Mouse (Mus musculus) forebrain, embryonic 15.5 days (tissue): ENCODE measurements around the gene Tnc. TPM values are rescaled to one million over a fixed set of nuclear protein-coding genes. Genes with fewer than 3 reads are reported as not detected.
A peak's percentile ranks its signal among the peaks of the same experiment; 100 is the strongest.

Experiments used
- ATAC-seq: fragments of 200-750 bp; cut with Nextera tagmentation; replicated peaks from 2 replicates; pipeline ENCODE4 v1.8.0; 2017; ENCODE audit warnings: mild to moderate bottlenecking, moderate TSS enrichment, moderate library complexity
- H3K27ac ChIP-seq: fragments of 300-500 bp; sonication (generic); replicated peaks from 2 replicates; pipeline ENCODE4 v1.5.1; 2015; ENCODE audit warnings: mild to moderate bottlenecking, inconsistent platforms
- H3K27me3 ChIP-seq: fragments of 300-500 bp; sonication (generic); 2 replicates; pipeline ENCODE4 v1.6.1; 2015; ENCODE audit warnings: inconsistent platforms
- H3K36me3 ChIP-seq: fragments of 300-500 bp; sonication (generic); 2 replicates; pipeline ENCODE4 v1.6.1; 2015; ENCODE audit warnings: mild to moderate bottlenecking, inconsistent platforms
- H3K4me1 ChIP-seq: fragments of 300-500 bp; sonication (generic); 2 replicates; pipeline ENCODE4 v1.6.1; 2015; ENCODE audit warnings: inconsistent platforms
- H3K4me2 ChIP-seq: fragments of 300-500 bp; sonication (generic); replicated peaks from 2 replicates; pipeline ENCODE4 v1.6.1; 2015; ENCODE audit warnings: mild to moderate bottlenecking, inconsistent platforms
- H3K4me3 ChIP-seq: fragments of 300-500 bp; sonication (generic); 2 replicates; pipeline ENCODE4 v1.5.1; 2015; ENCODE audit warnings: mild to moderate bottlenecking, inconsistent platforms
- H3K9ac ChIP-seq: fragments of 300-500 bp; sonication (generic); replicated peaks from 2 replicates; pipeline ENCODE4 v1.6.1; 2015; ENCODE audit warnings: mild to moderate bottlenecking, inconsistent platforms
- H3K9me3 ChIP-seq: fragments of 300-500 bp; sonication (generic); 2 replicates; pipeline ENCODE4 v1.6.1; 2016; ENCODE audit warnings: inconsistent platforms
- WGBS: fragments of 180-500 bp; shearing (Covaris S2); methylation state at CpG from one replicate; pipeline ENCODE4 v1.1.7; 2015; ENCODE audit warnings: mixed read lengths; 5-methylcytosine and 5-hydroxymethylcytosine counted together
- polyA plus RNA-seq: library from polyadenylated mRNA; unstranded; fragments of >200 nt; fragmentation: Nextera tagmentation; extraction: Ambion mirVana; gene quantifications from 2 replicates; pipeline ENCODE4 v1.2.1, GENCODE M21; 2015

Tnc gene
- 33.3 and 38.7 TPM in 2 replicates for polyA plus RNA-seq

DNA sequence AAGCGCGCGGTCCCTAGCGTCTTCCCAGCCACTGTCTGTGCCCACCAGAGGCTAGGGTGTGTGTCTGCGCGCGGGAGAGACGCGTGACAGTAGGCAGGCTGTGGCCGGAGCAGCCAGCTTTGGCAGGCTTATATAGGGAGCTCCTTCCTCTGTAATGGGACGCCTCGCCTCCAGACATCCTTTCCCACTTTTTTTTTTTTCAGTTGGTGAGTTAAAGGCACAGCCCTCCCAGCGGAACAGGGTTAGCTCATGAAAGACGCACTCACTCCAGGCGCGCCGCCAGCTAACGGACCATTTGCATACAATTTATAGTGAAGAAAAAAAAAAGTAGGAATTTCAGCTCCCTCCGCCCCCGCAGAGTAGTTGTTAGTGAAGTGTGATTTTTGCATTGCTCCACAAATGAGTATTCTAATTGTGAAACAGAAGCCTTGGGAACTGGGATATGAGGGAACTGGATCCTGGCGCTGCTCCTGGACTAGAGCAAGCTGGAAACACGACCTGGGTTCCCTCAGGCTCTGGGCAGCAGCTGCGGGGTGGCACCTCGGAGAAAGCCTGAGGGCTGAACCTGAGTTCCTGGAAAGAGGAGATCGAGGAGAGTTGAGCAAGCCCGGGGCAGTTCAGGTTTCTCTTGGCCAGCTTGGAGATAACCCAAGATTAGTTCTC, at the start of gene Tnc:
TSS of gene Tnc (minus strand) at position 185 of the 663 bp plus-strand sequence.
- under 1% methylated on average over 26 of the region's 26 CpGs for WGBS
- Histone ChIP-seq H3K9ac (peak within 1 kb of the TSS; percentile 44), H3K27ac (no peak within 1 kb of the TSS; the same call in 1 of the 2 replicates), H3K27me3 (peaks cover 4% of the 10 kb centered on the region; the same call in 1 of the 2 replicates), H3K4me2 (peak within 1 kb of the TSS; percentile 62), H3K4me3 (peak within 1 kb of the TSS; percentile 37), H3K9me3 (no peaks in the 10 kb centered on the region), H3K36me3 (no peaks in the 10 kb centered on the region), H3K4me1 (peaks cover 17% of the 10 kb centered on the region)
- ATAC-seq = peak; percentile 88

DNA sequence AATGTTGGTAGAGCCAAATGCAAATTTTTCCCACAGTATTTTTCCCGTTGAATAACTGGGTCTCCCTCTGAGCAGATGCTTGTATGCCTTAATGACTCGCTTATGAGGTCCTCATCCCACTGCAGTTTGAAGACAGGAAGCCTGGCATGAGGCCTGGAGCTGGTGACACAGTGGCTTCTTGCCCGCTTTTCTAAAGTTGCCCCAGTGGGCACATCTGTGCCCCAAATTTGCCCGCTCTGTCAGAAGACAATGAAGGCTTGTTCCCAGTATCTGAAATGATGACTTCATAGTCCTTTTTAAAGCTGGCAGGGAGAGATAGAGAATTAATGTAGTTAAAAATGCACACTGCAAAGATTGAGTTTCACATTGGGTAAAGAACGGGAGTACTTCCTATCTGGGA, 47.4 kb upstream of the Tnc start:
- H3K9me3 ChIP-seq = no peaks in the 10 kb centered on the region
- H3K9ac ChIP-seq = no peak overlapping the region
- H3K4me2 ChIP-seq = no peak overlapping the region
- H3K27ac ChIP-seq = no peak overlapping the region
- H3K36me3 ChIP-seq = no peaks in the 10 kb centered on the region
- 72% methylated on average over 5 of the region's 5 CpGs for WGBS
- H3K27me3 ChIP-seq = no peaks in the 10 kb centered on the region
- H3K4me1 ChIP-seq = no peaks in the 10 kb centered on the region
- no peak for ATAC-seq
- H3K4me3 ChIP-seq = no peak overlapping the region

DNA sequence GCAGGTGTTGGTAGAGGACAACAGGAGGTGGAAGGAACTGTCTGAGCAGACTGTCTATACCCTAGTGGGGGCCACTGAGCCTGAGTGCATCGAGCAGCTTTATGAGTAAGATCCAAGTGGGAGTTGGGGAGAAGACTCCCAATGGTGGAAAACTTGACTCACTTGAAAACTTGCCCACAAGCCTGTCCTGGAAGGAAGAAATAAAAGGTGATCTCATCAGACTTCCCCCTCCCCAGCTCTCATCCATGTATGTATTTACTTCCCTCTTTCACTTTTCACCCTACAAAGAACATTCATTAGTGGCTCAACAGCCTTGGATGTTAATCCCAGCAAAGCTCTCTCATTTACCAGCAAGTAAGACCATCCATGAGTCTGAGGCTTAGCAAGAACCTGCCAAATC, 46.0 kb upstream of the Tnc start:
- H3K36me3 ChIP-seq = no peaks in the 10 kb centered on the region
- ATAC-seq = no peak
- H3K9ac ChIP-seq = no peak overlapping the region
- no peaks in the 10 kb centered on the region for H3K9me3 ChIP-seq
- H3K4me3 ChIP-seq = no peak overlapping the region
- H3K27ac ChIP-seq = no peak overlapping the region
- no peak overlapping the region for H3K4me2 ChIP-seq
- H3K27me3 ChIP-seq = no peaks in the 10 kb centered on the region
- 93% methylated on average over 1 of the region's 1 CpGs for WGBS
- H3K4me1 ChIP-seq = no peaks in the 10 kb centered on the region

DNA sequence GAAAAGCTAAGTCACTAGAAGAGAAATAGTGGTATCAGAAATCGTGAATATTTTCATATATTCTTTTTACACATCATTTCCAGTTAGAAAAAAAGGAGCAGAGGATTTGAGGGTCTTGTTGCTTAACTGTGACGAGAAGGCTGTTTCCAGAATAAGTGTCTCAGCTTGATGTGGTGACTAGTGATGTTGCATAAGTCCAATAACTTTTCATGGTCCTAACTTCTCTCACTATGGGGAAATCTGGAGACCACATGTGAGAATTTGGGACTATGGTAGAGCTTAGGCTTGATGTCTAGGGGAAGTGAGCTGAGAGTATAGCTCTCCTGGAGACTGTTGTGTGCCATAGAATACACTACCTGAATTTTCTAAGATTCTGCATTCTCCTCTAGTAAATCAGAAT, 42.6 kb upstream of the Tnc start:
- no peak for ATAC-seq
- H3K36me3 ChIP-seq = no peaks in the 10 kb centered on the region

DNA sequence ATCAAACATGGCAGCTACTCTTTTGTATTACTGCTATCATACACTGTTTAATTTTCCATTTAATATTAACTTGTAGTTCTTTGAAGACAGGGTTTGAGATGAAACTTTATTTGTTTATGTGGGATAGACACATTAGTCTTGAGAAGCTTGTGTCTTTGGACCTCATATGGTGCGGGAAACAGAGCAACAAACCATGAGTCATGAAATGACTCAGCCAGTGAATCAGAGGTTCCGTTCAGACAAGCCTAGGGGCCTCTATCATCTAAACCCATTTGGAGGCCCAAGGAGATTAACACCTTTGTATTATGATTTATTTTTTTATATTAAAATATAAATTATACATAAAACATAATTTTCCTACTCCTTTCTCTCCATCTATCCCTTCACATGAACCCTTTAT, 40.9 kb upstream of the Tnc start:
- no peaks in the 10 kb centered on the region for H3K9me3 ChIP-seq
- H3K4me1 ChIP-seq = no peaks in the 10 kb centered on the region
- no peaks in the 10 kb centered on the region for H3K27me3 ChIP-seq
- 93% methylated on average over 2 of the region's 2 CpGs for WGBS
- H3K27ac ChIP-seq = no peak overlapping the region
- H3K4me3 ChIP-seq = no peak overlapping the region
- ATAC-seq = no peak
- no peak overlapping the region for H3K4me2 ChIP-seq
- H3K36me3 ChIP-seq = no peaks in the 10 kb centered on the region
- no peak overlapping the region for H3K9ac ChIP-seq

More for the DNA sequence above, 42.6 kb upstream of the Tnc start:
- Histone ChIP-seq H3K27me3 (no peaks in the 10 kb centered on the region), H3K4me2 (no peak overlapping the region), H3K27ac (no peak overlapping the region), H3K4me1 (no peaks in the 10 kb centered on the region), H3K9ac (no peak overlapping the region), H3K4me3 (no peak overlapping the region), H3K9me3 (no peaks in the 10 kb centered on the region)
- 72% methylated on average over 2 of the region's 2 CpGs for WGBS

DNA sequence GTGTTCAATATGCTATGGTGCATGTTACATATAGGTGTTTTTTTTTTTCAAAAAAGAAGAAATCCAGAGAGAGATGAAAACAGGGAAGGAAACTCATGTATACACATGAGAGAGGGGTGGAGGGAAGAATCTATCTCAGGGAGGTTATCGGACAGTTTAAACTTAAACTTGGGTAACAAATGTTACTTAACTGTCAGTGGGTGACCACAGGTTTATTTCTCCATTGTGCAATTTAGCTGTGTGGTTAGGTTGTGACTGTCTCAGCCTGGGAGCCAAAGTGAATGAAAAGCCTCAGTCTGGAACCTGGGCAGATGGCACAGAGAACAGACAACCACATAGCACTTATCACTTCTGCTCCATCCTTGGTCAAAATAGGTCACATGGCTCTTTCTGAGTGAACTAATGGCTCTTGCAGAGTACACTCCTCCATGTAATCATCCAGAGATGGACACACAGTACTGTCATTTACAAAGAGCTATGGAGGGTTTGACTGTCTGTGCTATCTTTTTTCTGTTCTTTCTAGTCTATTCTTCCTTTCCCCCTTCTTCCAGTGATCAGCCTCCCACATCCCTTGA, 39.3 kb upstream of the Tnc start:
- ATAC-seq = no peak
- WGBS = 98% methylated on average over 1 of the region's 1 CpGs
- Histone ChIP-seq H3K4me1 (no peaks in the 10 kb centered on the region), H3K9ac (no peak overlapping the region), H3K27me3 (no peaks in the 10 kb centered on the region), H3K4me3 (no peak overlapping the region), H3K9me3 (no peaks in the 10 kb centered on the region), H3K27ac (no peak overlapping the region), H3K4me2 (no peak overlapping the region), H3K36me3 (no peaks in the 10 kb centered on the region)

DNA sequence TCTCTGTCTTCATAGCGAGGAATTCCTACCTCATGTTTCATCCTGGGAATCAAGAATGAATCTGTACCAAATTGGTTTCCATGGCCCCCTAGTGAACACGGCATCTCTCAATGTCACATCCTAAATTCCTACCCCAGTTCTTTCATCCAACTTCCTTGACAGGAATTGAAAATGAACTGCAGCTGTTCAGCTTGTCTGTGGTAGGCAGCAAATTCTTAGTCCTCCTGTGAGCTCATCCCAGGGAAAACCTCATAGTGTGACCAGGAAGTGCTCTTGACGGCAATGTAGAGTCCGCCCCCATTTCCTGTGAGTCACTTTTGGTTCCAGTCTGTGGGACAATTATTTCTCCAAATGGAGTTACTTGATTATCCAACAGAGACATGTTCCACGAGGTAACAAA, 37.0 kb upstream of the Tnc start:
- H3K4me2 ChIP-seq = no peak overlapping the region
- H3K4me3 ChIP-seq = no peak overlapping the region
- H3K9ac ChIP-seq = no peak overlapping the region
- H3K9me3 ChIP-seq = no peaks in the 10 kb centered on the region
- no peaks in the 10 kb centered on the region for H3K27me3 ChIP-seq
- H3K4me1 ChIP-seq = no peaks in the 10 kb centered on the region
- H3K36me3 ChIP-seq = no peaks in the 10 kb centered on the region
- no peak for ATAC-seq
- no peak overlapping the region for H3K27ac ChIP-seq
- 86% methylated on average over 5 of the region's 5 CpGs for WGBS

DNA sequence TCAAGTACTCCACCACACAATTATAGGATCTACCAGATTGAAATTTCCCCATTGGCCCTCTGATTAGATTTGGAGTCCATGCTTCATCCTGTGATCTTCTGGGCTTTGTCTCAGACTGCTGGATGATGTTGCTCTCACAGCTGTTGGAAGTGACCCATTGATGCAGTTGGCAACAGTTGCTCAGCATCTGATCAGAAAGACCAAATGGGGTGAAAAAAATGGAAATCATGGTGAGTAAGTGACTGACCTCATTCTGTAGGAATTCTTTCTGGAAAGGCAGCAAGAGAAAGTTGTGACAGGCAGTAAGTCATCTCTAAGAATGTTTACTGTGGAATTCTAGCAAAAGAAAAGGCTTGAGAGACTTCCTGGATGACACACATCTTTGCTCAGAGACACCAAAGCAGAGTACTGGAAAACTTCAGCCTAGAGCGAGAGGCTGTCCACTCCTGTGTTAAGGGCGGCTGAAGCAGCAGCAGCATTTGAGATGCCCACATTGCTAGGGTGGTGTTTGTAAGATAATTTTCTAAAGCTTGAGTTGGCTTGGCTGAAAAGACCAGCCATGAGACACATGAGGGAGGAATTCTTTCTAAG, 31.3 kb upstream of the Tnc start:
- H3K27ac ChIP-seq = no peak overlapping the region
- H3K4me1 ChIP-seq = no peaks in the 10 kb centered on the region
- ATAC-seq = no peak
- no peak overlapping the region for H3K4me2 ChIP-seq
- H3K36me3 ChIP-seq = no peaks in the 10 kb centered on the region
- no peaks in the 10 kb centered on the region for H3K27me3 ChIP-seq
- no peak overlapping the region for H3K4me3 ChIP-seq
- WGBS = 90% methylated on average over 2 of the region's 2 CpGs
- no peaks in the 10 kb centered on the region for H3K9me3 ChIP-seq
- no peak overlapping the region for H3K9ac ChIP-seq

DNA sequence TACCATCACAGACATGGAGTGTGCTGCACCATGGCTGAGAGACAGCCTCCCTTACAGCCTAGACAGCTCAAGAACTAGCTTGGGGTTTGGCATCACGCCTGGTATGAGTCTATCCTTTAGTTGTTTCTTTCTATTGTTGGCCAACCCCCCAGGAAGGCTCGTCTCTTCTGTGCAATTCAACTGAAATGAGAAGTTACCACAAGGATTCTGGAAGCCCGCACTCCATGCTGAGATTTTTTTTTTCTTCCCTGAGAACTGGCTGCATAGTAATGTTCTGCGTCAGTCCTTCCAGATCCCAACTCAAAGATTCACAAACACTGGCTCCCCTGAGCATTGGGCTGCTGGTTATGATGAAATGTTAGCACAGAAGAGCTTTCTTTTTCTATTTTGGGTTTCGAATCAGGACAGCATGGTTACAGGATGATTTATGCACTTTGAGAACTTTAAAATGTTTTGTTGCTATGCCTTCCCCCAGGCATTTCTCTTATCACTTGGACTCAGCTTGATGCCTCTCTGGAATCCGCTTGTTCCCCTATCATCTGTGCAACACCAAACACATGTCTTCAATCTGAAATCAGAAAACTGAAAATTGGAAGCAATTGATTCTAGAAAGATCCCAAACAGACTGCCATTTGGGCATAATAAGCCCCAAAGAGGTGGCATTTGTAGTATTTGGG, 29.7 kb upstream of the Tnc start:
- no peak for ATAC-seq
- no peak overlapping the region for H3K27ac ChIP-seq
- no peaks in the 10 kb centered on the region for H3K36me3 ChIP-seq
- no peak overlapping the region for H3K4me2 ChIP-seq
- H3K4me1 ChIP-seq = no peaks in the 10 kb centered on the region
- no peak overlapping the region for H3K9ac ChIP-seq
- 70% methylated on average over 6 of the region's 6 CpGs for WGBS
- no peak overlapping the region for H3K4me3 ChIP-seq
- no peaks in the 10 kb centered on the region for H3K27me3 ChIP-seq
- H3K9me3 ChIP-seq = no peaks in the 10 kb centered on the region

DNA sequence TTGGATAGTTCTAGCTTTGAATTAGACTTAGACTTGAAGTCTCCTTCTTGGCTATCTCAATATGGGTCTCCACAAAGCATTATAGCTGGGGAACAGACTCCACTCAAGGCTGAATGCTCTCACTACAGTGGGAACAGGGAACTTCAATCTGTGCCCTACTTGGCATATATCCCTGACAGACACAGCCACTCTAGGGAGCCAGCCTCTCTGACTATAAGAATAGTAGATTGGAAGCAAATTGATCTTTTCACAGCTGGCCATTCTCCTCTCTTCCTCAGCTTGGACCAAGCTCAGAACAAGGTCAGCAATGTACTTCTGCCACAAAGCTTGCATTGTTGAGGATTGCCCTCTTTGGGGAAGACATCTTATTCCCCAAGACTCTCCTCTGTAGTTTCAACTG, 27.9 kb upstream of the Tnc start:
- Histone ChIP-seq H3K9ac (no peak overlapping the region), H3K9me3 (no peaks in the 10 kb centered on the region), H3K4me3 (no peak overlapping the region), H3K4me1 (no peaks in the 10 kb centered on the region), H3K27ac (no peak overlapping the region), H3K4me2 (no peak overlapping the region), H3K27me3 (no peaks in the 10 kb centered on the region), H3K36me3 (no peaks in the 10 kb centered on the region)
- ATAC-seq = no peak

DNA sequence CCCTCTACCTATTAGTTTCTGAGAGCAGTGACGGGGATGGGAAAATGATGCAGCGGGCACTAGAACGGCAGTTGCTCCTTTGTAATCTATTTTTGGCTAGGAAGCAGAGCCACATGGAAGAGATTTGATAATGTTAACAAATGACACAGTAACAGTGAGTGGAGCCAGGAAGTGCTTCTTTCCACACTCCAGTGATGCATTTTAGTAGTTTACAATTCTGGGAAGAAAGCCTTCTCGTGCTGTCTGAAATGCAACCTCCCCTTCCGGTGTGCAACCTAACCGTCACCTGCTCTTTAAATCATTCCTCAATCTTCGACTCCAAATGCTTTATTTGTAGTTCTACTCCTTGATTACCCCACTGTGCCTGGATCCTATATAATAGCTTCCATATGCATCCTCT, 20.6 kb upstream of the Tnc start:
- WGBS = 86% methylated on average over 7 of the region's 7 CpGs
- H3K4me3 ChIP-seq = no peak overlapping the region

DNA sequence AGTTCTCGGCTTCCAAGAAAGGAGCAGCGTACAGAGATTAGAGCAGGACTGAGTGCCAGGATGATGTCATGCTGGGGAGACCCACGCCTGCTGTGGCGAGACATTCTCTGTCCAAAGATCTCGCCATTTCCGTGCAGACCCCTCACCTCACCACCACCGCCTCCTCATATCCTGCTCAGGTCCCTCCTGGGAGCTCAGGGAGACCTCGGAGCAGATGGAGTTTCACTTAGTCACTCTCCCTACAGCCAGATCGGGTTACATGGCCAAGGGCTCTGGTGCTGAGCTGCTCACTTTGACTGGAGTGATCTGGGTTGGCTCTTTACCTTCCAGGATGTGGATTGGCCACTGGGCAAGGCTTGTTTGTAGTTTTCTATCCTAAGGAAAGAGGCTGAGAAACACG, 18.5 kb upstream of the Tnc start:
- H3K9ac ChIP-seq = no peak overlapping the region
- no peak overlapping the region for H3K4me2 ChIP-seq
- no peak overlapping the region for H3K4me3 ChIP-seq
- 49% methylated on average over 10 of the region's 10 CpGs for WGBS
- no peak overlapping the region for H3K27ac ChIP-seq
- no peaks in the 10 kb centered on the region for H3K27me3 ChIP-seq
- H3K36me3 ChIP-seq = no peaks in the 10 kb centered on the region
- ATAC-seq = peak; percentile 35
- H3K4me1 ChIP-seq = no peaks in the 10 kb centered on the region
- no peaks in the 10 kb centered on the region for H3K9me3 ChIP-seq

More for the DNA sequence above, 20.6 kb upstream of the Tnc start:
- H3K27ac ChIP-seq = no peak overlapping the region
- no peak overlapping the region for H3K4me2 ChIP-seq
- ATAC-seq = no peak
- no peaks in the 10 kb centered on the region for H3K27me3 ChIP-seq
- H3K4me1 ChIP-seq = no peaks in the 10 kb centered on the region
- no peak overlapping the region for H3K9ac ChIP-seq
- no peaks in the 10 kb centered on the region for H3K9me3 ChIP-seq
- no peaks in the 10 kb centered on the region for H3K36me3 ChIP-seq
